Mouse (Mus musculus): ENCODE measurements around the gene Tmem59l.

Gene Tmem59l

DNA sequence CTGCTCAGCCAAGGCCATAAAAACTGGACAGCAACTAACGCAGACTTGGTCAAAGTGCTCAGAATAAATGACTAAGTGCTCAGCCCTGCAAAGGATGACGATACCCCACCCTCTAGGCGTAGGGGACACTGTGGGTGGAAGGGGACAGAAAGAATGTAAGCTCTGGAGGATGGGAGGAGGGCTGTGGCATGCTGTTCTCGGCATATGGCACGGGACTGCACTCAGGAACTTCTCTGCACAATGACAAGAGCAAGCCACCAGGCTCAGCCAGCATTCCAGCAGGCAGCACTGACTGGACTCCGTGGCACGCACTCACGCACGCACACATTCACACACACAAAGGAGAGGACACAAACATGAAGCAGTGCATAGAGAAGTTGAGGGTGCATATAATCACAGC lies 26.6 kb downstream of the Tmem59l start:
- DNase-seq (ENCODE audit: low read depth, low spot score), result no peak

DNA sequence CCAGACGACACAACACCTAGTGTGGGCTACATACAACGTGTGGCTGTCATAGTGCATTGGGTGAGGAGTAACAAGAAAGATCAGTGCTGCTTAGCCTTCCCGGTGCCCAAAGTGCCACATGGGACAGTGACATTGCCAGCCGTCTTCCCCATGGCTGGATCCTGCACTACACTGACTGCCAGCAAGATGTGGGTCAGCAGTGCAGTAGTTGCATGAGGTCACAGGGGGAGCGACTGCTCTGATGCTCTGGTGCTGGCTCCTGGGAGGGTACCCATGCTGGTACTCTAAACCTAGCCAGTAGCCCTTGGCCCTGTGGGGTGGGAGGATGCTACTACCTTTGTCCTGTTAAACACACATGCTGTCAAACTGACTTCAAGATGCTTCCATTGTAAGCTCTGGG lies 27.0 kb downstream of the Tmem59l start:
- no peak for DNase-seq (ENCODE audit: low read depth, low spot score)

DNA sequence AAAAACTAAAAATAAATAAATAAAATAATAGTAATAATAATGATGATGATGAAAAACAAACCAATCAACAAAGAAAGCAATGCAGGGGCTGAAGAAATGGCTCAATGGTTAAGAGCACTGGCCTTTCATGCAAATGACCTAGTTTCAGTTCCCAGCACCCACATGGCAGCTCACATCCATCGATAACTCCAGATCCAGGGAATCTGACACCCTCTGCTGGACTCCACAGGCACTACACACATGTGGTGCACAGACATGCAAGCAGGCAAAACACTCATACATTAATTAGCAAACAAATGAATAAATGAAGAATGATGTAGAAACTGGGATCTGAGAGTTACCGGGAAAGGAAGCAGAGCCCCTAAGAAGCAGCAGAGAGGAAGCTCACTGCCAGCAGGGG lies 27.5 kb downstream of the Tmem59l start:
- no peak for DNase-seq (ENCODE audit: low read depth, low spot score)

DNA sequence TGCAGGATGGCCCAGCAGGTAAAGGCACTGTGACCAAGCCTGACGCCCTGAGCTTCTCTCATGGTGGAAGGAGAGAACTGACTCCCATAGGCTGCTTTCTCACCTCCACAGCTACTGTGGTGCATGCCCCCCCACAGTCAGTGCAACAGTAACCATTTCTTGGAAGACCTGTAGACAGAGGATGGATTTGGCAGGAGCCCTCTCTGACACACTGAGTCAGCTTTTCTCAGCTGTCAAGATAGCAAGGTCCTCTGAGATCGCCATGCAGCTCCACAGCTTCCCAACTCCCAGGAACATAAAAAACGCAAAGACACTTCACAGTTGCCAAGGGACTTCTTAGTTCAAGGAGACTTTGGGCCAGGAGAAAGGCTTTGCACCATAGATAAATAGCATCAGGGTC lies 28.7 kb downstream of the Tmem59l start:
- no peak for DNase-seq (ENCODE audit: low read depth, low spot score)

DNA sequence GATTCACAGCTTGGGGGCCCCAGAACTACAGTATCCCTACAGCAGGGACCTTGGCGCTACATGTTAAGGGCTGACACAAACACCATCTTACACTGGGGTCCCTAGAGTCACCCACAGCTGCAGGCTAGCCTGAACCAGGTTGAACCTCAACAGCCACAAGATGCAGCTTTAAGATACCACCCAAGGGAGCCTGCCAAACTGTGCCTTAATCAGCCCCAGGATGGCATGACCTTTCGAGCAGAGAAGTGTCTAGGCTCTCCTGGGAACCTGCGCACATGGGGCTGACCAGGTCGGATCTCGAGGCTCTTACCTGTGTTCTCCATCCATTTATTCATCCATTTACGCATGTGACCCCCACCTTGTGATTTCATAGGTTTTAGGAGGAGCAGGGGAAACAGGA lies 29.3 kb downstream of the Tmem59l start:
- no peak for DNase-seq (ENCODE audit: low read depth, low spot score)

DNA sequence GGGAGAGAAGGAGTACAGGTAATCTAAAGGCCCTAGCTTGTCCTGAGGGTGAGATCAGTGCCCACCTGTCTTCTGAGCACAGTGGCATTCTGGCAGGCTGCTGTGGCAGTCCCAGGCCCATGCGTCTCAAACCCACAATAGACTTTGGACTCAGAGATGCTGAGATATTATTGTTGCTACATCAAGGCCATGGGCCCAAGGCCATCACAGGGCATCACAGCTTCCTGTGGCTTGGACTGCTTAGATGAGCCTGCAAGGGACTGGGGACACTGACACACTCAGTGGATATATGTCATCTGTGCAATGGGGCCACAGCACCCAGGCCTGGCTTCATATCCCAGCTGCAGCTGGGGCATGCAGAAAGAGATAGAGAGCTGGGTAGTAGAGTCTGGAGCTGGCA lies 30.2 kb downstream of the Tmem59l start:
- no peak for DNase-seq (ENCODE audit: low read depth, low spot score)

DNA sequence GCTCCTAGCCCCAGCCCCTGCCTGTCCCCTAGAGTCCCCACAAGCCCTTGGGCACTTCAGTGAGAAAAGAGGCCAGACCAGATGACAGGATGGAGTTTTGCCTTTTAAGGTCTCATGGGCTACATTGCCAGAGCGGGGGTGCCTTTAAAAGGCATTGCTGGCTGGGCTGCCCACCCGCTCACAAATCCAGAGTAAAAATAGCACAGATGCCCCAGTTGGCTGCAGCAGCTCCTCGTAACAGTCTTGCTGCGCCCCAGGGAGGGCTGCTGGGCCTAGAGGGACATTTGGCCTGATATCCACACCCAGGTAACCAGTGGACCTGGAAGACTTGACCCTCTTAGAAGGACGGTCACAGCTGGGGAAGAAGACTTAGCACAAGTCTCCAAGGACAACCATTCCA lies 33.3 kb downstream of the Tmem59l start:
- DNase-seq (ENCODE audit: low read depth, low spot score), result peak; percentile 65

DNA sequence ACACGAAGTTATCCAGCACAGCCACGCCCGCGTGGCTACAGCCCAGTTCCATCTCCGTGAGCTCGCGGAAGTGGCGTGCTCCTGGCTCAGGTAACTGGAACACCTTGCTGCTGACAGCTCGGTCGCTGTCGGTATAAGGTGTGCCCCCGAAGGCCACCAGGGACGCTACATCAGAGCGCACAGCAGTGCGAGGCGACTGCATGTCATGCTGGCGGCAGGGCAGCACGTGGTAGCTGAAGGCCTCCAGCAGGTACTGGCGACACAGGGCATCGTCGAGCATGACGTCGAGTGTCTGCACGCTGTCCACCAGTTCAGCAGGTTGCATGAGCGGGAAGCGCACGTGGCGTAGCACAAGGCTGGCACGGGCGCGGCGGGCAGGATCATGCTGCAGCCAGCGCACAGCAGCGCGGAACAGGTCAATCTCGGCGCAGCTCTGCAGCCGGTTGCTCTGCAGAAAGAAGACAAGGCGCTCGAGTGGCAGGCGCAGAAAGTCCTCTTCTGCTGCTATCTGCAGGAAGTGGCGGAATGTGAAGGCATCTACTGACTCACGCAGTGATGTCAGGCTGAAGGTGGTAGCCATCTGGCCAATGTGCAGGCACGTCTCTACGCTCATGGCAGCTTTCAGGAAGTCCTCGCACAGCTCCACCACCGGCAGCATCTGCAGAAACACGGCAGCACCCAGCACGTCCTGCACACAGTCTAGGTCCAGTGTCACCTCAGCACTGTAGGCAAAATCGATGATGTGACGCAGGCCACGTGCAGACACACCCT lies 34.8 kb downstream of the Tmem59l start:
- peak; percentile 43 for DNase-seq (ENCODE audit: low read depth, low spot score)

DNA sequence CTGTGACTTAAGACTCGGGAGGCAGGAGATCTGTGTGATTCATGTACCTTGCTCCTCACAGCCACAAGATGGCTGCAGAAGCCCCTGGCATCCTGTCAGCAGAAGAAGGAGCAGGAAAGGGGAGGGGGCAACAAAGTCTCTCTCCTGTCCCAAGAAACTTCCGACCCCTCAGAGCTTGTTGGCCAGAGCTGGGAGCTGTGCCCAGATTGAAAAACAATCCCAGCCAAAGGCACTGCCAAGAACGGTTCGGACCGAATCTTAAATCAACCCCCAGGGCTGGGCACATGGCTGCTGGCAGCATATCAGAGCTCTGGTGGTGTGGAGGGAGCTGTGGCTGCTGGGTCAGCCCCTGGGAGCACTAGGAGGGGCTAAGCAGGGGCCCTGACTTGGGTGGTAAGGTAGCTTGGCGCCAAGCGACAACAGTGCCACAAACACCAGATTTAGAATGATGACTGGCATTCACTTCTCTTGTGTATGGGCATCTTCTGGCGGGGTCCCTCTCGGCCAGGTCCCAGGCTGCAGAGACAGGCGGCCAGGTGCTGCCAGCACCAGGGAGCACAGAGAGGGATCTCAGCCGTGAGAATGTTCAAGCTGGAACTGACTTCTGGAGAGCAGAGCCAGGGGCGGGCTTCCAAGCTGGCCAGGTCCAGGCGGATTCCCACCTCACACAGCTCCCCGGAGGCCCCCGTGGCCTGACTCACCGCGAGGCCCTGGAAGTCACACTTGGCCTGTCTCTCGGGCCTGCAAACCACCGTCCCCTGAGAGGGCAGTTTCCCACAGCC lies 39.3 kb downstream of the Tmem59l start:
- DNase-seq (ENCODE audit: low read depth, low spot score), result no peak

DNA sequence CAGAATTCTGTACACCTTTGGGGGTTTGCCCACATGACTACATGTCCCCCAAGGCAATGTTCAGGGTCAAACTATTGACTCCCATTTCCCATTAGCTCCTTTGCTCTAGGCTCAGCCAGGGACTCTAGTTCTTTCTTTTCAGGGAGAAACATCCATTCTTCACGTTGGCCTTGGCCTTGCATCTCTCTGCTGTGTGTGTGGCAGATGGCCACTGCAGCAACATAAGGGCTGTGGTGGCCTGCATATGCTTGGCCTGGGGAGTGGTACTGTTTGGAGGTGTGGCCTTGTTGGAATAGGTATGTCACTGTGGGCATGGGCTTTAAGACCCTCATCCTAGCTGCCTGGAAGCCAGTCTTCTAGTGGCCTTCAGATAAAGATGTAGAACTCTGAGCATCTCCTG lies 41.2 kb downstream of the Tmem59l start:
- no peak for DNase-seq (ENCODE audit: low read depth, low spot score)

DNA sequence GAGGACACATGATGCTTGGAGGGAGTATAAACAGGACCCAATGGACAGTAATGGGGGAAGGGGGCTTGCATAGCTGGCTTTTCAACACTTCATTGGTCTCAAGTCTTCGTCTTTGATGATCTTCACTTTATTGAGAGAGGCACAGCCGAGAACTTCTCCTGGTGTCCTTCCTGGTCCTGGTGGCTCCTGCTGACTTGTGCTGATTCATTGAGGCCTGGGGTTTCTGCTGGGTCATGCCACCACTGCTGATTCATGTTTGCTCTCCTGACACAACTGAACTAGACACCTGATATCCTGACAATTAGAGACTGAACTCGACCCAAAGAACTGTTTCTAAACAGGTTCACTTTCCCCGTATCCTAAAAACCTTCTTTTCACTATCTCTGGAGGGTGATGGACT lies 43.8 kb downstream of the Tmem59l start:
- no peak for DNase-seq (ENCODE audit: low read depth, low spot score)

DNA sequence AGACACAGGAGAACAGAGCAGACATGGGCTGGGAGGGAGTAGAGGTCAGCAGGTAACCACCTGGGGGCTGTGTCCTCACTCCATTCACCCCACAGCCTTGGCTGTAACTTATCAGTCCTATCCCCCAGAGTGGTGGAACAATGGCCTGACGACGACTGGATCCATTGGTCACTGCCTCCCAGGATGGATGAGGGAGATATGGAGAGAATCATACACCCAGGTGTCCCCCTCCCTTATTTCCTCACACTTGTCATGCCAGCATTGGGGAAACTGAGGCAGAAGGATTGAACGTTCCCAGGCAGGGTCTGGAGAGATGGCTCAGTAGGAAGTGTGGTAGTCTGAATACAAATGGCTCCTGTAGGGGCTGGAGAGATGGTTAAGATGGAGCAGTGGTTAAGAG lies 45.6 kb downstream of the Tmem59l start:
- no peak for DNase-seq (ENCODE audit: low read depth, low spot score)

DNA sequence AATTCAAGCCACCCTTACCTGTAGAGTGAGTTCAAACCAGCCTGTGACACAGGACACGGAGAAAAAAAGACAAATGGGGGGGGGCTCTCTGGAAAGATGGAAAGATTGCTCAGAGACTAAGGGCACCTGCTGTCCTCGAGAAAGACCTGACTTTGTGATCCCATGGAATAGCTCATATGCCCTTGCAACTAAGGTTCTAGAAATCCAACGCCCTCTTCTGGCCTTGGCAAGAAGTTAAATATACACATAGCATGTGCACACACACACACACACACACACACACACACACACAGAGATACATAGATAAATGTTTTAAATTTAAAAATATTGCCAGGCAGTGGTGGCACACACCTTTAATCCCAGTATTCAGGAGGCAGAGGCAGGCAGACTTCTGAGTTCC lies 46.9 kb downstream of the Tmem59l start:
- DNase-seq (ENCODE audit: low read depth, low spot score), result no peak

DNA sequence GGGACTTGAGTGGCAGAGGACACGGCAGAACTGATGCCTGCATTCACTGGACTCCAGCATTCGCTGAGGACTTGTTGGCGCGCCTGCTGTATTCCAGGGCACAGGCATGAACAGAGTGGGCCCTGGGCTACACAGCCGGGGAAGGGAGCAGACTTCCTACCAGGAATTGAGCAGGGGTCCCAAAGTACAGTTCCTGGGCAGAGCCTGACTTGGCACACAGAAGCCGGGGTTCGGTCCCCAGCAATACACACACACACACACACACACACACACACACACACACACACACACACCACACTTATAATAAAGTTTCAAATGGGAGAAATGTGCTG lies 47.3 kb downstream of the Tmem59l start:
- DNase-seq (ENCODE audit: low read depth, low spot score), result no peak

DNA sequence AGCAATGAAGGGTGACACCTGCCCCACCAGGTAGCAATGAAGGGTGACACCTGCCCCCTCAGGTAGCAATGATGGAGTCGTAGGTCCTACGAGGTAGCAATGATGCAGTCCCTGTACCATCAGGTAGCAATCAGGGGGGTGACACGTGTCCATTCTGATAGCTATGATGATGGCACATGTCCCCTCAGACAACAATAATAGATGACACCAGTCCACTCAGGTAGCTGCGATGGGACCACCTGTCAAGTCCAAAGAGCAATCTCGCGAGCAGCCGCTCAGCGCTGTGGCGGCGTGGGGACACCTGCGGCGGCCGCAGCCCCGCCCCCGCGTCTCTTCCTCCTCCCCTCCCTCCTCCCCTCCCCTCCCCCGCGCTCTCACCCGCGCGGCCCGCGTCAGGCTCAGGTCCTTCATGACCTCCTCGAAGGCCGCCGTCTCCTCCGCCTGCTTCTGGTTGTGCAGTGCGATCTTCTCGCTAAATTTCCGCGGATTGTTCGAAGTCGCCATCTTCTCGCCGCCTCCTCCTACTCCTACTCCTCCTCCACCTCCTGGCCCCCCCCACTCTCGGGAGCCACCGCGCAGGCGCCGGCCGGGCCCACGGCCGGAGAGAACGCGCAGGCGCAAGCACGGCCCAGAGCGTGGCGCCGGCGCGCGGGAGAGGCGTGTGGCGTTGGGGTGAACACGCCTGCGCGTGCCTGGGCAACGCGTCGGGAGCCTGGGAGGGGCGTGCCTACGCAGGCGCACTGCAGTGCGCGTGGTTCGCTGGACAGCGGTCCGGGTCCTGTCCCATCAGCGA lies 47.9 kb downstream of the Tmem59l start, which contains the start of gene Crtc1:
TSS of gene Crtc1 (minus strand) at position 525 of the 793 bp plus-strand sequence.
- peak; percentile 83 for DNase-seq (ENCODE audit: low read depth, low spot score)

DNA sequence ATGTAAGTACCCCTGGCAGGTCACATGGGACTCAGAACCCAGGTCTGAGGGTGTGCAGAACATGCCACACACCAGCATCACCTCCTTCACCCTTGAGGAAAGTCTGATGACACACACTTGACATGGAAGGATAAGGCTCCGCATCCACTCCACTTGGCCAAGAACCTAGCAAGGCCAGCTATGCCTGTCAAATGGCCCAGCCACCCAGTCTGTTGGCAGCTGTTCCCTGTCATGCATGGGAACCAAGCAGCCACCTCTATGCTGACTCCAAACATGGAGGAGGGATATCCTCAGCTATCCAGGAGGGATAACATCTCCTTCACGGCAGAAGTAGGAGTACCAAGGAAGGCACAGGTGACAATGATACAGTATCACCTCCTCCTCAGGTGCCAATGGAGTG lies 48.7 kb downstream of the Tmem59l start:
- DNase-seq (ENCODE audit: low read depth, low spot score), result no peak

DNA sequence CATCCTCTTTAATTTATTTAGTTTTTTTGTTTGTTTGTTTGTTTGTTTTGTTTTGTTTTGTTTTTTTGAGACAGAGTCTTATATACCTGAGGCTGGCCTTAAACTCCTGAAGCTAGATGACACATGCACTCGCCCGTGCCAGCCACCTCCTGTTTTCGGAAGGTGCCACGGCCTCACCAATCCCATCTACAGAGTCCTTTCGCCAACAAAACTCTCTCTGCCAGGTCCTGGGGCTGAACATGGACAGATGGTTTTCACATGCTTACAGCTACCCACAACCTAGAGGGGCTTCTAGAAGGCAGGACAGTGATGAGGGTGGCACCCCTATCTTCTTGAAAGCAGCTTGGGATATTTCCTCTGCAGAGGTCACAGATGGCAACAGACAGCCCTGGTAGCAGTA lies 52.0 kb downstream of the Tmem59l start:
- no peak for DNase-seq (ENCODE audit: low read depth, low spot score)

Measured in telencephalon, adult 2 months (tissue).